Mouse (Mus musculus) B cell, adult 2 months (primary cell): ENCODE measurements around the gene B4galnt2.
"Not testable (repeated sequence)": the region's sequence is repeated elsewhere in the genome, so short reads cannot be mapped to it uniquely, and the experiment has no call there.

Source experiments
- DNase-seq, 2 experiments: peaks; one replicate each; pipeline ENCODE4 v3.0.0; 2022

The B4galnt2 gene

DNA sequence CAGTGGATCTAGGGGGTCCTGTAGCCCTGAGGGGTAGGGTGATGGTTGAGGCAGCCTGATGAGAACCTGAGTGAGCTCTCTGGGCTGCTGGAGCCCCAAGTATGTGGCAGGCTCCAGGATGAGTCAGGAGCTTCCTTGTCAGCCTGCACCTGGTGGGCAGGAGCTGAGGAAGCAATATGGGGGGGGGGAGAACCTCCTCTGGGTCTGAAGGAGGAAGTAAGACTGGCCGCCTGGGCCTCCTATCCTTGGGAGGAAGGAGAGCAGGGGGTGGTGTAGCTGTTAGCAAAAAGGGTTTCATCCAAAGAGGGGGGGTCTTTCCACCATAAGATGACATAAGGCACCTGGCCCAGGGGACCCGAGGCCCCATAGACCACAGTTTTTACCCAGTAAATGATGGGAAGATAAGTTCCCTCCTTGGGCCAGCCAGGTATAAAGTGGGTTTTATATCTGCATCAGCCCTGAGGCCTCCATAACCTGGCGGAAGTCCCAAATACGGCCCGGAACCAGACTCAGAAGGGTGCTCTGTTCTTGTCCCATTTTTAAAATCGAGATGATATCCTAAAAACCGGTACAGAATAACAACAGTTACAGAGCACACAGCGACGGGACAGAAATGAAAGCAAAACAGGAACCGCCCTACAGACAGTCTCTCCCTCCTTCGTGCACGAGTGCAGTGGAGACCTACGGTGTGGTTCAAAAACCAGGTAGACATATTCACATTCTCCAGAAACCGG lies 18.1 kb downstream of the B4galnt2 start:
- peak; percentile 59 to 60 for DNase-seq

DNA sequence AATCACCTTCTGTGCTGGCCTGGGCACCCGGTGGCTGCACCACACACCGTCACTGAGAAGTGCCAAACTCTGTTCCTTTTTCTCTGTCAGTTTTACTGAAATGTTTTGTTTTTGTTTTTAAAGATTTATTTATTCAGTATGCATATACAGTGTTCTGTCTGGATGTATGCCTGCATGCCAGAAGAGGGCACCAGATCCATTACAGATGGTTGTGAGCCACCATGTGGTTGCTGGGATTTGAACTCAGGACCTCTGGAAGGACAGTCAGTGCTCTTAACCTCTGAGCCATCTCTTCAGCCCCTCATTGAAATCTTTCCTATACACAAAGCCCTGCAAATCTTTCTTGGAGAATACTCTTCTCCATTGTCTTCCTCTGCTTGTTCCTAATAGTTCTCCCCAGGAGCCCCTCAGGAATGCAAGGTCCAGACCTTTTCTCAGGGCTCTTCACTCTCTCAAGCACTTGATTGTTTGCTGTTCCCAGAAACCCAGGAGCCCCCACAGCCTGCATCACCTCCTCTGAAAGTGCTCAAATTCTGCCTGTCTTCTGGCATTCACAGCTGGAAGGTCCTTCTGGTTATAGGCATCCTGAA lies 24.1 kb downstream of the B4galnt2 start:
- no peak for DNase-seq

- not testable (repeated sequence) for DNase-seq
Measured at GRCm38 (mm10) chr11:95879861-95880260, 34.8 kb downstream of the B4galnt2 start.

DNA sequence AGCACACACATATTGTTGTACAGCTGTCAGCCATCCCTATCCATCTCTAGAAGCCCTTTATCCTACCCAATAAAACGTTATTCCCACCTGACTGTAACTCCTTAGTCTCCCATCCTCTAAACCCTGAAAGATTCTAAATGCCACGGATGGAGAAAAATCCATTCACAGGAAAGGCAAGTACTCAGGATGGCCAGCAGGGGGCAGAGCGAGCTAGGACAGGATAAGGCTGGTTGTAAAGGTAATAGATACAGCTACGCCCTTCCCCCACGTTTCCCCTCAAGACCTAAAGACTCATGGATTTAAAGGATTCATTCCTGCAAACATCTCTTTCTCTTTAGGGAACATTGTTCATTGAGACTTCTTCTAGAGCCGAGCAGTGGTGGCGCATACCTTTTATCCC lies 38.4 kb downstream of the B4galnt2 start:
- peak; percentile 76 to 77 for DNase-seq

DNA sequence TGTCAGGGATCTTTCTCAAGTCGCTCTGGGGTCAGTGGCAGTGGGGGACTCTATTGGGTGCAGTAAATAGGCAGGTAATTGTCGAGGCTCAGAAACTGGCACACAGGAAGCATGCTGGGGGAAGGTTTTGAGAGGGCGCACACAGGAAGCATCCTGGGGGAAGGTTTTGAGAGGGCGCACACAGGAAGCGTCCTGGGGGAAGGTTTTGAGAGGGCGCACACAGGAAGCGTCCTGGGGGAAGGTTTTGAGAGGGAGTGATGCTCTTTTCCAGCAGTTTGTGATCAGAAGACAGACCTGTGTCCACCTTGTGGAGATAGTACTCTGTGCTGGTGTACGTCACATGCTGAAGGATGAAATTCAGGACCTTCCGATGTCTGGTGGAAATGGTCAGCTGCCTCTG lies 38.9 kb downstream of the B4galnt2 start:
- peak; percentile 40 to 50 for DNase-seq

- peak; percentile 54 to 56 for DNase-seq
Measured at GRCm38 (mm10) chr11:95869918-95870470, 44.7 kb downstream of the B4galnt2 start.

DNA sequence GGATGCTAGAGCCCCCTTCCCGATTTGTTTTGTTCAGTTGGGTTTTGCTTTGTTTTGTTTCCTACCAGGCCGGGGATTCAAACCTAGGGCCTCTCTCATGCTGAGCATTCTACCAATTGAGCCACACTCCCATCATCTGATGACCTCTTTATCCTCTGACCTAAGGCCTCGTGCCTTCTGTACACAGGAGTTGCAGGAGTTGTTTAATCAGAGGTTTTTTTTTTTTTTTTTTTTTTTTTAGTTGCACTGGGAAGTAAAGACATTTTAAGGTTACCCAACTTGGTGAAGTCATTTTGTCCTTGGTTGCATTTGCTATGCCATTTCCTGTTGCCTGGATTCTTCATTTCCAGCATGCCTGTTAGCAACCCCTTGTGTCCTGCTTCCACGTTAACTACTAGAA lies 45.2 kb downstream of the B4galnt2 start:
- DNase-seq: no peak

- DNase-seq: no peak
Measured at GRCm38 (mm10) chr11:95861397-95861796, 53.3 kb downstream of the B4galnt2 start.

GRCm38 (mm10) chr11:95860071-95860490 lies 54.6 kb downstream of the B4galnt2 start:
- no peak for DNase-seq

- DNase-seq: peak in 1 of 2 experiments; percentile 73
Measured at GRCm38 (mm10) chr11:95859468-95859855, 55.2 kb downstream of the B4galnt2 start.

DNA sequence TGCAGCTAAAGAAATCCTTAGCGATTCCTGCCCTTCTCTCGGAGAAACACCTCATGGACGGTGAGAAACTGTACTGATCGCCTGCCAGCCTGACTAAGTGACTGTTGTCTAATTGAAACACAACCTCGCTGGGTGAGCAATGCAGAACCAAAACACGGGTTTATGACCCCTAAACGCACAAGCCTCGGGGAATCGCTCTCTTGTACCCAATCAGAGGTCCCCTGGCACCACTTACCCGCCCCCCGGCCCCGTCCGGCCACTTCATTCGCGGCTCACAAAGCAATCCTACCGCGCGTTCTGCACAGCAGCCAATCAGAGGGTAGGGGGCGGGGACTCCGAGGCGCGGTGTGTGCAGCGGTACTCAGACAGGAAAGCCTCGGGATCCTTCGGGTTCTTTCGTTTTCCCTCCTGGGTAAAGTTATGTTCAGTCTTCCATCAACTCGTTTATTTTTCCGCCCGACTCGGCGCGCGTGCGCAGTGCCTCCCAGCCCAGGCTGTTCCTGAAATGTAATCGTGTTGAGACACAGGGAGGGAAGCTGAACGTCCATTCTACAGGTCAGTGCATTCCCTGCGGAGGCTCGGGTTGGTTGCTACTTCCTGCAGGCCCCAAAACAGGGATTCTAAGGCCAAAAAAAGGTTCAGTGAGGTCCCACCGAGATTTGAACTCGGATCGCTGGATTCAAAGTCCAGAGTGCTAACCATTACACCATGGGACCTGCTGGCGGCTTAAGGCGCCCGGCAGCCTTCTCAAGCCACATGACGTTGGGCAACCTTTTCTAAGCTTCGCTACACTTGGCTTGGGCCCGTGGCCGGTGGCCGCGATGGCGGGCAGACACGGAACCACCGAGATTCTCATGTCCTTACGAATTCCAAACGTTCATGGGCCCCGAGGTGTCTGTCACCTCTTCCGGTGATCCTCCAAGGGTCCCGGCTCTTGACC lies 55.9 kb downstream of the B4galnt2 start:
- peak; percentile 95 to 96 for DNase-seq

DNA sequence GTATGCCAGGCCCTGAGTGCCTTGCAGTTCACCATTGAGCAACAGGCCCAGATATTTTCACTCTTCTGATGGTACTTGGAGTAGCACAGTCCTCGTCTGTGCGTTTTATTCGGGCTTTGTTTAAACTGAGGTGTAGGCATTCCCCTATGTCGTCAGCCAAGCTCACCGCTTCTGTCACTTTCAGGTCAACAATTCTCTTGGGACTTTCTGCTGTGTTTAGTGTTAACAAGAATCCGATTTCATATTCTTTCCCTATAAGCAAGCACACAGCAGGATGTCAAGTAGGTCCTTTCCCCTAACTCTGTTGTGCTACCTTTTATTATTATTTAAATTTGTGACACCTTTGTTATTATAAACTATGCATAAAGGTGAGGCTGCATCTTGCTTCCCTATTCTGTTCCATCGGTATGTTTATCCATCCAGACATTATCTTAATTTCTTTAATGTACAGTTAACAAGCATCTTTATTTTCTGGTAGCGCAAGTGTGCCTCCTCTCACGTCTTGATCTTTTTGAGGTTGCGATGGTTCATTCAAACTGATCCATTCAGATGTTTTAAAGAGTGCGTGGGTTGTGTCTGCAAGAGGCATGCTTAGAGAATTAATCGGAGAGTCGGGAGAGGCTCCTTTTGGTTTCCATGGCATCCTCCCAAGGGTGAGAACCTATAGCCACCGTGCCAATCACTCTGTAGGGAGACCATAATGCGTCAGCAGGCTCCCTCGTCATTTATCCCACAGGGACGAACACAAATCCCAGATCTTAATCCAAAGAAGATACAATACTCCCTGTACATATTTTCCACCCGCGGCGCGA lies 56.8 kb downstream of the B4galnt2 start:
- DNase-seq: no peak

DNA sequence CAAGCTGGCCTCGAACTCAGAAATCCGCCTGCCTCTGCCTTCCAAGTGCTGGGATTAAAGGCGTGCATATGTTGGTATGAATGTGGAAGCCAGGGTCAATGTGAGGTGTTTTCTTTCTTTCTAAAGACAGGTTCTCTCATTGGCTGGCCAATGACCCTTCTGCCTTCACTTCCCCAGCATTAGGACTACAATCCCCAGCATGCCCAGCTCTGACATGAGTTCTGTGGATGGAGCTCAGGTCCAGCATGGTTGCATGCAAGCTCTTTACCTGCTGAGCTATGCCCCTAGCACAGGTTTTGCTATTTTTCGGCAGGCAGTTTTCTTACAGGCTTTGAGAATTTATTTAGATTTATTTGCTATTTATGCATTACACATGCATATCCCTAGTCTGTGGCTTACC lies 57.4 kb downstream of the B4galnt2 start:
- peak; percentile 27 to 37 for DNase-seq

DNA sequence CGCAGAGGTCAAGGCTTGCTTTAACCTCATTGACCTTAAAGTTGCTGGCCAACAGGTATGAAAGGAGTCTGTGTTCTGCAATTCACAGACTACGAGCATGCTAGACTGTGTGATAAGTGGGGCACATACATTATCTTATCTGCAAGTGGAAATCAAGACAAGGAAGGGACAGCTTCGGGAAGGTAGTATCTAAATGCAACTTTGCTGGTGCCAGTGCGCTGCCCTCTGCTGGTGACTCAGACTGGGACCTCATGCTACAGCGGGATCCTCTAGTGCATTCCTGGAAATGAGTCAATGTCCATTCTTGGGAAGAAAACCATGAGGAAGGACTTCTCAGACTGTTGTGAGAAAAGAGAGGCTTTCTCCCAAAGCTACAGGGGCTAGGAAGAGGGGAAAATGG lies 61.0 kb downstream of the B4galnt2 start:
- peak; percentile 76 to 79 for DNase-seq

DNA sequence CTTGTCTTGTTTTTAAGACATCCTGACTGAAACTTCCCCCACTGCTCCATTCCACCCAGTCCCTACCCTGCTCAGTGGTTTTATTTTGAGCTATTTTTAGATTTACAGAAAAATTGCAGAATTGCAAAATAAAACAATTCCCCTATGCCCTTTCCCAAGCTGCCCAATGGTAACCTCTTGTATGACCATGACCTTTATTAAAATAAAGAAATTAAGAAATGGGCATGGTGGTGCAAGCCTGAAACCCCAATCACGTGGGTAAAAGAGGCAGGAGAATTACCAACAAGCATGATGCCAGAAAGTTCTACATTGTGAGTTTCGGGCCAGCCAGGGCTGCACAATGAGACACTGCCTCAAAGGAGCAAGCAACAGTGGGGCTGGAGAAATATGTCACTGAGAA lies 63.8 kb downstream of the B4galnt2 start:
- DNase-seq: no peak

- no peak for DNase-seq
Measured at GRCm38 (mm10) chr11:95844935-95845334, 69.8 kb downstream of the B4galnt2 start.

DNA sequence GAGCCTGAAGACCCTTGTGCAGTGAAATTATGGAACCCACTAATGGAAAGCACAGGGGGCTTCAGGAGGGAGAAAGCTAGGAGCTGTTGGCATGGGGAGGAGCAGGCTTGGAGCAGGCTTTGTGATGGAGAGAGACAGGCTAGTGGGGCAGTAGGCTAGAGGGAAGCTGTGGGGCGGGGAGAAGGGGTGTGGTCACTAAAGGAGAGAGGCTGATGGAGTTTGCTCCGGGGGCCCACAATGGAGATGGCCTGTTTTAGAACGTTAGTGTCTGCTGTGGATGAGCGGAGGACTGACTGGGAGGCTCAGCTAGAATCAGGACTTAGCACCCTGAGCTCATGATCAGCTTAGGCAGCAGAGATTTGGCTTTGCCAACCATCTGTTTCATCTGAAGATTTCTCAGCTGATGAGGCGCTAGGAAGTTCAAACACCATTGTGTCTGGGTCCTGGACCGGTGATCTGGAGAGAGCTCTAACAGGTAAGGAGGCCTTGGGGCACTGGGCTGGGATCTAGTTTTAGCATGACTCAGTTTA lies 71.2 kb downstream of the B4galnt2 start:
- DNase-seq: no peak

- peak in 1 of 2 experiments; percentile 23 for DNase-seq
Measured at GRCm38 (mm10) chr11:95842953-95843352, 71.7 kb downstream of the B4galnt2 start.

DNA sequence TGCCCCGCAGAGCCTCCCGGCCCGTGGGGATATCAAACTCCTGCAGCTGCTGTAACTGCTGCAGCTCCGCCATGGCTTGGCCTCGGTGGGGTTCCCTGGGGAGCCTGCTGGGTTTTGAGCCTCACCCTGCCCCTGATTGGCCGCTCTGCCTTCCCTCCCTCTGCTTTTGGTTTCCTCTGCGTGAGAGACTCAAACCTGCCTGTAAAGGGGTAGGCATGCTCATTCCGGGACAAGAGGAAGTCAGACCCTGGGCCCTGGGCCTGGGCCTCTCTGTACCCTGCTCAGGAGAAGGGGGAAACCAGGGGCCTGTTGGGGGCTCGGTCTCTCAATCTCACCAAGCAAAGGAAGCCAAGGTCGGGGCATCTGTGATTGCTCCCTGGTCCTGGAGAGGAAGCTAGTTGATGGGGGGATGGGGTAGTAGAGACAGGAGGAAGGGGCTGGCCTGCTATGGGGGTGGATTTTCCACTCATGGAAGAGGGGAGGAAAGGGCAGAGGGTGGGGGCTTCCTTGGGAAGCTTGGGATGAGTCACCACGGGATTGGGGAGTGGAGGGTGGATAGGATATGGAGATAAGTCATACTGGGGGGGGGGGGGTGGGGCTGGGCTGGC lies 72.5 kb downstream of the B4galnt2 start, which contains the start of gene Abi3:
Gene Abi3 (minus strand): TSS at position 403 of the 608 bp plus-strand sequence.
- peak; percentile 79 to 80 for DNase-seq

- DNase-seq: no peak
Measured at GRCm38 (mm10) chr11:95841498-95841830, 73.2 kb downstream of the B4galnt2 start.

DNA sequence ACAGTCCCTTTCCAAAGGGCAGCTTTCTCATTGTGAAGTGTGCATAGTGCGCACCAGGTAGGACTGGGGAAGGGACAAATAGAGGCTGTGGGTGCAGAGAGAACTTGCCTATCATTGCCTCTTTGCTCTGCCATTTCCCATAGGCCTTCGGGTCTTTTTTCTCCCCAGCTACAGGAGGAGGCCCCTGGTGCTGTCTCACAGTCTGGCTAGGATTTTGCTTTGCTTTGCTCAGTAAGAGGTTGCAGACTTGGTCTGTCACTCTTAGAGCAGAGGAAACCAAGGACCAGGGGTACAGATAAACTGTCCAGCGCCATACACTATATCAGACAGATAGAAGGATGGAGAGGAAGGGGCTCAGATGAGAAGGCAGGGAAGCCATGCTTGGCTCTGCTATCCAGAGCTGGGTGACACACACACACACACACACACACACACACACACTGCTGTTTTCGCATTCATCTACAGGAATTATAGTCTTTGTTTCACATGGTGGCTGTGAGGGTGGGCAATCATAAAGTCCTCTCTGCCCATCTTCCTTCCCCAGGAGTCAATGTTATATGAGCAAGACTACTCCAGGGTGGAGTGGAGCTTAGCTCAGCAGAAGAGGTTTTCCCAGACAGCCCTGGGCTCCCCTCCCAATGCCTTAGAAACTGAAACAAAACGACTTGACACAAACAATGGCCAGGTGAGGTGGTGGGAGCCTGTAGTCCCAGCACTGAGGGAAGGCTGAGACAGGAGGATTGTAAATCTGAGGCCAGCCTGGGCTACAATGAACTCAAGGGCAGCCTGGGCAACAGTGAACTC lies 73.8 kb downstream of the B4galnt2 start:
- no peak for DNase-seq
